Mouse (Mus musculus): ENCODE results near the gene Tmem63b.
"Not testable (repeated sequence)": the region's sequence is repeated elsewhere in the genome, so short reads cannot be mapped to it uniquely, and the experiment has no call there.

The Tmem63b gene

GRCm38 (mm10) chr17:45667986-45668385 lies 18.7 kb downstream of the Tmem63b start:
- no peak for DNase-seq

- DNase-seq: no peak
Measured at GRCm38 (mm10) chr17:45667481-45667880, 19.2 kb downstream of the Tmem63b start.

GRCm38 (mm10) chr17:45666091-45666490 lies 20.6 kb downstream of the Tmem63b start:
- no peak for DNase-seq

GRCm38 (mm10) chr17:45664608-45665007 lies 22.1 kb downstream of the Tmem63b start:
- DNase-seq: peak; percentile 35 to 43

- peak; percentile 60 to 68 for DNase-seq
Measured at GRCm38 (mm10) chr17:45663106-45663919, 23.4 kb downstream of the Tmem63b start.

- no peak for DNase-seq
Measured at GRCm38 (mm10) chr17:45659225-45659624, 27.5 kb downstream of the Tmem63b start, which contains the start of gene Capn11. TSS of gene Capn11 (minus strand) at chr17:45659325.

GRCm38 (mm10) chr17:45655820-45656219 lies 30.9 kb downstream of the Tmem63b start:
- no peak for DNase-seq

GRCm38 (mm10) chr17:45653233-45653632 lies 33.5 kb downstream of the Tmem63b start:
- DNase-seq: no peak

- DNase-seq: no peak
Measured at GRCm38 (mm10) chr17:45644185-45644584, 42.5 kb downstream of the Tmem63b start.

- DNase-seq: peak; percentile 43 to 53
Measured at GRCm38 (mm10) chr17:45642701-45643100, 44.0 kb downstream of the Tmem63b start.

- no peak for DNase-seq
Measured at GRCm38 (mm10) chr17:45641981-45642380, 44.7 kb downstream of the Tmem63b start.

- no peak for DNase-seq
Measured at GRCm38 (mm10) chr17:45638596-45639295, 48.0 kb downstream of the Tmem63b start.

GRCm38 (mm10) chr17:45634033-45634432 lies 52.7 kb downstream of the Tmem63b start:
- DNase-seq: no peak

- DNase-seq: no peak
Measured at GRCm38 (mm10) chr17:45631940-45632339, 54.8 kb downstream of the Tmem63b start.

- no peak for DNase-seq
Measured at GRCm38 (mm10) chr17:45630992-45631391, 55.7 kb downstream of the Tmem63b start.

- DNase-seq: peak; percentile 42 to 60
Measured at GRCm38 (mm10) chr17:45629861-45630694, 56.6 kb downstream of the Tmem63b start.

GRCm38 (mm10) chr17:45628885-45629855 lies 57.5 kb downstream of the Tmem63b start:
- DNase-seq: no peak

GRCm38 (mm10) chr17:45628160-45628559 lies 58.5 kb downstream of the Tmem63b start:
- DNase-seq: no peak

- DNase-seq: peak; percentile 63 to 73
Measured at GRCm38 (mm10) chr17:45626577-45627134, 60.0 kb downstream of the Tmem63b start.

GRCm38 (mm10) chr17:45623425-45623824 lies 63.3 kb downstream of the Tmem63b start:
- DNase-seq: not testable (repeated sequence)
